Mouse (Mus musculus): Measurements from ENCODE around the gene Urb1.

GRCm38 (mm10) chr16:90820326-90820725 is 10.1 kb upstream of the Urb1 start:
- TF ChIP-seq POLR2A (IDR thresholded peaks at IDR 0.05; ENCODE audit: insufficient read depth, low read depth, low read length) (no peak), CTCF (IDR thresholded peaks at IDR 0.05) (no peak), EP300 (IDR thresholded peaks at IDR 0.05; ENCODE audit: insufficient read depth, low read depth, low read length) (no peak)
